Mouse (Mus musculus): ENCODE measurements at regions not wholly inside any gene's neighbourhood (a gene's known extent, or its start where the extent isn't known, plus 50 kb on each side); places are given as distances from the start of the nearest gene placed in this dataset.

- TF ChIP-seq CTCF (IDR thresholded peaks at IDR 0.05; ENCODE audit: low read depth, low read length) (no peak), EP300 (IDR thresholded peaks at IDR 0.05; ENCODE audit: insufficient read depth, low read depth, low read length) (no peak), POLR2A (IDR thresholded peaks at IDR 0.05; ENCODE audit: insufficient read depth, low read length) (no peak)
These were observed 192.0 kb downstream of the Gm26897 start for GRCm38 (mm10) chr5:111925757-111926156.
